Mouse (Mus musculus): Measurements from ENCODE around the gene Fer. TPM values are rescaled to one million over a fixed set of nuclear protein-coding genes. Genes with fewer than 3 reads are reported as not detected.

Gene Fer
- polyA plus RNA-seq, 1 experiment from 2014 or later = 38.3 TPM

DNA sequence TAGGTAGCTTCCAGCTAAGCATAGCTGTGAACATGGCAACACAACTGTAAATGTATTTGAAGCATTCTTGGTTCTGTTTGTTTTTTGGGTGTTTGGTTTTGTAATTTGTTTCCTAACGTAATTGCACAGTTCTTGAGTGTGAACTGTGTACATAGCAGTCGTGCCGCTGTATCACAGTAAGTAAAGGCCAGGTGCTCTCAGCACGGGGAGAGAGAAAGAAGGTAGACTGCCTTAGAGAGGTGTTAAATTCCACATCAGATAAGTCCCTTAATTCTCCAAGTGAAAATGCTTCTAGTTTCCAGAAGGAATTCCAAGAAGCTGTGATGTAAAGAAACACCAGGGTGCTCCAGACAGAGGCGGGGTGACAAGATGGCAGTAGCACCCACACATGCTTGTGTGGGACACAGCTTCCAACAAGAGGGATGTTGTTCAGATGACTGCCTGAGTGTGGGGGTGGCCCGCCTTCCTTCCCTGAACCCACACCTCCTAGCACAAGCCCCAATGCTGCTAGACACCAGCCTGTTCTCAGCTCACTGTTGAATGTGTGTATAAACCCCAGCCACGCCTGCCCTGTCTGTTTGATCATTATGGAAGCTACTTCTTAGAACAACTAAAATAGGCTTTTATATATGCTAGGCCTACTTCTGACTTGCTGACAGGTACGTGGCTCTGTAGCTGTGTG, 275.3 kb downstream of the Fer start:
- H3K36me3 ChIP-seq (replicated peaks) = no peaks in the 10 kb centered on the region
- H3K27me3 ChIP-seq (replicated peaks) = no peaks in the 10 kb centered on the region
- 90% methylated on average over 8 of the region's 8 CpGs for WGBS
- no peaks in the 10 kb centered on the region for H3K9me3 ChIP-seq
- no peak overlapping the region for H3K4me2 ChIP-seq
- no peak overlapping the region for H3K27ac ChIP-seq
- peaks cover 19% of the 10 kb centered on the region for H3K4me1 ChIP-seq
- no peak for ATAC-seq (replicated peaks)
- H3K9ac ChIP-seq = no peak overlapping the region
- no peak overlapping the region for H3K4me3 ChIP-seq

DNA sequence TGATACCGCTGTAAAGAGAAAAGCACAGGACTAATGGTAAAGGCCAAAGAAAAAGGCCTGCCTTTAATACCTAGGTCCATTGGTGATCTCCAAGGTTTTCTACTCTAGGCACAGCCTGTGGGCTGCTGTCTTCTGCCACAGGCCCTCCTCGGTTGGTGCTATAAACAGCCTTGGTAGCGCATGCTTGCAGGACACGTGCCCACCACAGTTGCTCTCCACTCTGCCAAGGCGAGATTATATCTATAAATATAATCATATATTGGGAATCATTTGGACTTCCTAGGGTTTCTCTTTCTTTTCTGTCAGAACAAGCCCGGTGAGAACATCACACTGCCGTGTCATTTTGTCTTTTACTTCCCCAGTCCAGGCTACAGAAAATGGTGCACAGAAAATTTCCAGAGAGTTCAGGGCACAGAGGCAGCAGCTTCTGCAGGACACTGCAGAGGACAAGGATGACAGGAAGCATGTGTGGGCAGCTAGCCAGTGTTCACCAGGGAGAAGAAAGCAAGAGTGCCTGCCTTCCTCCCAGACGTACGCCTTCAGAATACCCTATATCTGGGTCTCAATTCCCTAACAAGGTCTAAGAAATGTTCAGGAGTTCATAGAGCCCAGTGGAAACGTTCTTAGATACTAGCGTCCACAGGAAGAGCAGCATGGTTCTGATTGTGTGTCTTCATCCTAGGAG, 276.5 kb downstream of the Fer start:
- no peak for ATAC-seq (replicated peaks)
- Histone ChIP-seq H3K4me3 (no peak overlapping the region), H3K27me3 (replicated peaks) (no peaks in the 10 kb centered on the region), H3K4me1 (peaks cover 19% of the 10 kb centered on the region), H3K9ac (no peak overlapping the region), H3K9me3 (no peaks in the 10 kb centered on the region), H3K27ac (no peak overlapping the region), H3K4me2 (no peak overlapping the region), H3K36me3 (replicated peaks) (no peaks in the 10 kb centered on the region)
- 92% methylated on average over 11 of the region's 11 CpGs for WGBS

DNA sequence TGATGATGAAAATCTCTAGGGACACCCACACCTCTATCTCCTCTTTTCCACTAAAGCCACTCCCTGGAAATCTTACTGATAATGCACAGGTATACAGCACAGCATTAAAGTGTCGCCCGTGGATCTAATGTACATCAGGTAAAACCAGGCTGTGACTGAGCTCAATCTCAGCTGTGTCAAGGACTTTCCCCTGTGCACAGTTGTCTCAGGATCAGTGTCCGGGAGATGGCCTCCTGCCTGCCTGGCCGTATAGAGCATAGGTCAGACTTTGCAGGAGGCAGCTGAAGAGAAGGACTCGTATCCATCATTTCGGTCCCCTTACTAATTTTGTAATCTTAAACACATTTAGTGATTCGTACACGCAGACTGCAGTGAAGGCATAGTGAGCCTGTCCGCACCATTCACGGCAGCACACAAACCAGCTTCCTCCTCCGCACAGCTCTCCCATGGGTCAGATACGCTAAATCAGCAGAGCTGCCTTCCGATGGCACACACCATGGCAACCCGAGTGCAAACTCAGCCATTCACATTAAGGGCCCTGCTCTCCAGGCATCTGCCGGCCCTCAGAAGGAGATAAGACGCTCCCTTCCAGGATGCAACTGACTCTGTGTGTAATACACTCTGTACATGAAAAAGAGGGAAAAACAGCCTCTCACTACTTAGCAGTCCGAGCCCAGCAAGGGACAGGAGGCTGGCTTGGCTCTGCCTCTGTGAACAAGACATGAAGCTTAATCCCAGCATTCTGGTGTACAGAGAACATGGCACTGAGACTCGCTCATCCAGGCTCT, 277.4 kb downstream of the Fer start:
- WGBS = 47% methylated on average over 18 of the region's 18 CpGs
- Histone ChIP-seq H3K27me3 (replicated peaks) (no peaks in the 10 kb centered on the region), H3K36me3 (replicated peaks) (no peaks in the 10 kb centered on the region), H3K4me2 (peak overlapping the region; percentile 26), H3K4me1 (peaks cover 19% of the 10 kb centered on the region), H3K9me3 (no peaks in the 10 kb centered on the region), H3K9ac (peak overlapping the region; percentile 31; the same call in 1 of the 2 replicates), H3K4me3 (no peak overlapping the region), H3K27ac (peak overlapping the region; percentile 71)
- ATAC-seq (replicated peaks) = peak; percentile 69

DNA sequence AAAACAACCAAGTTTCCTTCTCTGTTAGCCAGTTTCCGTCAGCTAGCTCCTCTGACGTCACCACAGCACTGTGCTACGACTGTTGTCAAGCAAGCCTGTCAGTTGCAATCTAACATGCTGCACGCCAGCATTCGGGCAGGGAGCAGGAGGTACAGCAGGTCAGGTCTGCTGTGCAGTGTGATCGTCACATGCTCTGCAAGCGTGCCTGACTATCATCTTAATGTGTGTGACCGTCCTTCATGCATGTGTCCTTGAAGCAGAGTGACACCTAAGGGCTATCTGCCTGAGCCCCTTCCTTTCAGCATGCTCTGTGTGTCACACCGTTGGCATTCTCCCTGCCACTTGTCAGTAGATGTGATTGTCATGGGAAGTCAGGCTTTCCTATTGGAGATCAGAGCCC, 279.0 kb downstream of the Fer start:
- no peak overlapping the region for H3K4me3 ChIP-seq
- H3K27me3 ChIP-seq (replicated peaks) = no peaks in the 10 kb centered on the region
- peaks cover 19% of the 10 kb centered on the region for H3K4me1 ChIP-seq
- H3K27ac ChIP-seq = 0 out of 2 replicates have a peak overlapping the region, but pooled peaks have one; percentile 22
- 51% methylated on average over 9 of the region's 9 CpGs for WGBS
- H3K9ac ChIP-seq = no peak overlapping the region
- H3K36me3 ChIP-seq (replicated peaks) = no peaks in the 10 kb centered on the region
- H3K9me3 ChIP-seq = no peaks in the 10 kb centered on the region
- no peak overlapping the region for H3K4me2 ChIP-seq
- ATAC-seq (replicated peaks) = peak; percentile 66

DNA sequence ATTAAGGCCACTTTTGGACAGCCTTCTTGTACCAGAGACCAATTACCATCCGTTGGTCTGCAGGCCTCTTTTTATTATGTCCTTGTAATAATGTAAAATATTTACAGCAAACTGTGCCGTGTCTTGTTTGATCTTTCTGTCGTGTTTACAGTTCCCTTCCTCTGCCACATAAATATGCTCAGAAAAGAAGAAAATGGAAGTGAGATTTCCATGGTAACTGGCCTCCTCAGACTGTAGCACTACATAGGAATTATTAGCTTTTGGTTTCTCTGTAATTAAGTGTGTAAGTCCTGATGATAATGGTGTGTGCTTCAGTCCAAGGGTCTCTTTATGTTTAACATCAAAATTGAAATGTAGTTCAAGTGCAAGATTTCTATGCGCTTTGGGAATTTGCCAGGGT, 283.5 kb downstream of the Fer start:
- H3K9ac ChIP-seq = no peak overlapping the region
- no peaks in the 10 kb centered on the region for H3K27me3 ChIP-seq (replicated peaks)
- no peak overlapping the region for H3K4me3 ChIP-seq
- H3K27ac ChIP-seq = peak overlapping the region; percentile 50; the same call in 1 of the 2 replicates
- 63% methylated on average over 4 of the region's 4 CpGs for WGBS
- H3K4me2 ChIP-seq = no peak overlapping the region
- no peak for ATAC-seq (replicated peaks)
- 0 out of 2 replicates have a peak, but pooled peaks cover 5% of the 10 kb centered on the region for H3K36me3 ChIP-seq (replicated peaks)
- peaks cover 6% of the 10 kb centered on the region; the same call in 1 of the 2 replicates for H3K4me1 ChIP-seq
- no peaks in the 10 kb centered on the region for H3K9me3 ChIP-seq

DNA sequence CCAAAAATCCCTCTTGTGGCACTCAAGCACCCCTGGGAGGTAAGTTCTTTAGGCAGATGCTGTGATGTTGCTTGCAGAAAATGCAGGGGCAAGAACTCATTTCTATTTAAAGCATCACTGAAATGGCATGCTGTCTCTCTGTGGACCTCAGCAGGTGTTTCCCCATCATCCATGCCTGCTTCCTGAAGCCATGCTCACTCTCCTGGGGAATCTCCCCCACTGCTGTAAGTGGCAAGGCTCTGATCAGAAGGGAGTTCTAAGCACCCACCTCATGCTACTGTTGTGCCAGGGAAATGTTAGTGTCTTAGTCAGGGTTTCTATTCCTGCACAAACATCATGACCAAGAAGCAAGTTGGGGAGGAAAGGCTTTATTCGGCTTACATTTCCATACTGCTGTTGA, 287.9 kb downstream of the Fer start:
- no peak overlapping the region for H3K4me2 ChIP-seq
- no peaks in the 10 kb centered on the region for H3K4me1 ChIP-seq
- 100% methylated on average over 1 of the region's 1 CpGs for WGBS
- no peaks in the 10 kb centered on the region for H3K27me3 ChIP-seq (replicated peaks)
- no peak overlapping the region for H3K4me3 ChIP-seq
- ATAC-seq (replicated peaks) = no peak
- H3K36me3 ChIP-seq (replicated peaks) = 0 out of 2 replicates have a peak, but pooled peaks cover 5% of the 10 kb centered on the region
- no peaks in the 10 kb centered on the region for H3K9me3 ChIP-seq
- no peak overlapping the region for H3K9ac ChIP-seq
- H3K27ac ChIP-seq = no peak overlapping the region

DNA sequence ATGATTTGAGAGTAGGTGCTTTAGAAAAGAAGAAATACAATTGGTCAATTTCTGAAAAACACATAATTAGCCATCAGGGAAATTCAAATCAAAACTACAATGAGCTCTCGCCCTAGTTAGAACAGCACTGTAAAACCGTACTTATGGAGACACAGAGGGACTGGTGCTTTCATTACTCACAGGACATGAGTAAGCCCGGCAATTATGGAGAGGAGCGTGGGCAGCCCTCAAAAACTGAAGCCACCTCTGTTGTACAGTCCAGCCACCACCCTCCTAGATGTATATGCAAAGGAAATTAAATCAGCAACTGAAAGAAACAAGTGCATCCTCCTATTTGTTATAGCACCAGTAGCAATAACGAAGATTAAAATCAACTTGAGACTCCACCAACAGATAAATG, 304.9 kb downstream of the Fer start:
- Histone ChIP-seq H3K9me3 (no peaks in the 10 kb centered on the region), H3K27me3 (replicated peaks) (no peaks in the 10 kb centered on the region), H3K4me3 (no peak overlapping the region), H3K27ac (no peak overlapping the region), H3K36me3 (replicated peaks) (no peaks in the 10 kb centered on the region), H3K4me2 (no peak overlapping the region), H3K4me1 (peaks cover 7% of the 10 kb centered on the region; the same call in 1 of the 2 replicates), H3K9ac (no peak overlapping the region)
- 94% methylated on average over 5 of the region's 5 CpGs for WGBS
- no peak for ATAC-seq (replicated peaks)

DNA sequence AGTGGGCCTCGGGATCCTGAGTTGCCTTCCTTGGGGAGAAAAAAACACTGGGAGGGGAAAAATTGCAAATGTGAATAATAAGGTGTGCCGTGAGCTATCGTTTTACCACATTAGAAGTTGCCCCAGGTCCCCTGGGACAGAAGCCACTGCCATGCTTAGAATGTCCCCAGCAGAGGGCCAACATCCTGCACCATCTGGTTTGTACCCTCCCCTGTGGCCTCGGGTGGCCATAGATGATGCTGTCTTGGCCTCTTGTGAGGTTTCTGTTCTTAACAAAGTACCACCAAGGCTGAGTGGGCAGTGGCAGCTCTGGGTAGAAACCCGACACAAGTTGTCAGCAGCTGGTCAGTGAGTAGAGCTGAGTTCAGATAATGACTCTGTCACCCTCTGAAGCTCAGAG, 307.2 kb downstream of the Fer start:
- no peaks in the 10 kb centered on the region for H3K9me3 ChIP-seq
- WGBS = 43% methylated on average over 5 of the region's 5 CpGs
- no peak overlapping the region for H3K4me2 ChIP-seq
- H3K4me1 ChIP-seq = peaks cover 7% of the 10 kb centered on the region; the same call in 1 of the 2 replicates
- ATAC-seq (replicated peaks) = no peak
- no peak overlapping the region for H3K4me3 ChIP-seq
- H3K27me3 ChIP-seq (replicated peaks) = no peaks in the 10 kb centered on the region
- H3K27ac ChIP-seq = no peak overlapping the region
- H3K36me3 ChIP-seq (replicated peaks) = no peaks in the 10 kb centered on the region
- H3K9ac ChIP-seq = no peak overlapping the region

DNA sequence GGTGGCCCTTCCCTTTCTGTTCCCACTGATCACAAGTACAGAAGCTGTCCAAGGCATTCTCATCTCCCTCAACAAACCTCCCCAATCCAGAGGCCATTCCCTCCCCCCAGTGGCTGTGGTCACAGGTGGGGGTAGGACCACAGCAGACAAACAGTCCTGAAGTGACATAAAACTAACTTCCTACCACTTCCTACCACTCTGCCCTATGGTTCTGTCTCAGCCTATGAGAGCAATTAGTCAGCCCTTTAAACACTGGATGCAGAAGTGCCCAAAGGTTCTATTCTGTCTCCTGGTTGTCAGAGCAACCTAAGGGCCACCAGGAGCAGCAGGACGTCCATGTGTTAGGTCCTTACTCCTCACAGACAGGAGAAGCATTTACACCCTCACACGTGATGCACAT, 309.6 kb downstream of the Fer start:
- WGBS = 80% methylated on average over 2 of the region's 2 CpGs

DNA sequence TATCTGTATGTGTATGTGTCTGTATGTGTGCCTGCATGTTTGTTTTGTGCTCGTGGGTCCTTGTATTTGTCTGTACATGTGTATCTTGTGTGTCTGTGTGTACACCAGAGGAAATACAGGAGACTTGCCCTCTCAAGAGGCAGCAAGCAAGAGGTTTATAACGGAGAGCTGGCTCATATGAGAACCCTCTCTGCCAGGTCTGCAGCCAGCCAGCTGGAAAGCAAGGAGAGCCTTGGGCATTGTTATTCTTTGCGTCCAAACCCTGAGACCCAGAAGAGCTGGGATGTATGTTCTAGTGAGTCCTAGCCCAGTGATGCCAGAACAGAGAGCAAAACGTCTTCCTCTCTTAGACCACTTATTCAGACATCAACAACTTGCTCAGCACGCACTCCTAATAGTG, 317.7 kb downstream of the Fer start:
- Histone ChIP-seq H3K4me3 (no peak overlapping the region), H3K4me1 (0 out of 2 replicates have a peak, but pooled peaks cover 2% of the 10 kb centered on the region), H3K27ac (no peak overlapping the region), H3K27me3 (replicated peaks) (no peaks in the 10 kb centered on the region), H3K9me3 (no peaks in the 10 kb centered on the region), H3K36me3 (replicated peaks) (no peaks in the 10 kb centered on the region), H3K4me2 (no peak overlapping the region), H3K9ac (no peak overlapping the region)
- ATAC-seq (replicated peaks) = no peak
- 81% methylated on average over 5 of the region's 5 CpGs for WGBS

More for the DNA sequence above, 309.6 kb downstream of the Fer start:
- H3K9me3 ChIP-seq = no peaks in the 10 kb centered on the region
- H3K4me1 ChIP-seq = peaks cover 7% of the 10 kb centered on the region; the same call in 1 of the 2 replicates
- no peak overlapping the region for H3K9ac ChIP-seq
- H3K36me3 ChIP-seq (replicated peaks) = no peaks in the 10 kb centered on the region
- H3K27ac ChIP-seq = no peak overlapping the region
- no peak overlapping the region for H3K4me3 ChIP-seq
- ATAC-seq (replicated peaks) = no peak
- no peaks in the 10 kb centered on the region for H3K27me3 ChIP-seq (replicated peaks)
- no peak overlapping the region for H3K4me2 ChIP-seq

DNA sequence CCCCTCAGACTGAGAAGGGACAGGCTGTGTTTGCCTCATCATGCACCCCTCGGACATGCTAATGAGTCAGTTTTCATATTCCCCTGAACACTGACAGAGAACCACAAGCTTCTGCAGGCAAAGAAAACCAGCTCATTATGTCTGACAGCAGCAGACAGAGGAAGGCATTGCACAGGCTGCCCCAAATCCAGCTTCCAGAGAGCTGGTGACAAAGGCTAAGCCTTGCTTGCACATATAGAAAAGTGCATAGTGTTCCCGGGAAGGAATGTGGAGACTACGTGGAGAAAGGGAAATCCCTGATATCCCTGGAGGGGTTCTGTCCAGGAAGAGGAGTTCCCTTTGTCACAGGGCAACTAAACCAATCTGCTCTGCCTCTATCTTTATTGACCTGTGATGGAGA, 318.4 kb downstream of the Fer start:
- H3K27ac ChIP-seq = peak overlapping the region; percentile 21; the same call in 1 of the 2 replicates
- H3K9ac ChIP-seq = no peak overlapping the region
- no peak overlapping the region for H3K4me2 ChIP-seq
- 42% methylated on average over 3 of the region's 3 CpGs for WGBS
- no peaks in the 10 kb centered on the region for H3K27me3 ChIP-seq (replicated peaks)
- no peaks in the 10 kb centered on the region for H3K9me3 ChIP-seq
- no peaks in the 10 kb centered on the region for H3K36me3 ChIP-seq (replicated peaks)
- no peak for ATAC-seq (replicated peaks)
- H3K4me3 ChIP-seq = no peak overlapping the region
- 0 out of 2 replicates have a peak, but pooled peaks cover 2% of the 10 kb centered on the region for H3K4me1 ChIP-seq

DNA sequence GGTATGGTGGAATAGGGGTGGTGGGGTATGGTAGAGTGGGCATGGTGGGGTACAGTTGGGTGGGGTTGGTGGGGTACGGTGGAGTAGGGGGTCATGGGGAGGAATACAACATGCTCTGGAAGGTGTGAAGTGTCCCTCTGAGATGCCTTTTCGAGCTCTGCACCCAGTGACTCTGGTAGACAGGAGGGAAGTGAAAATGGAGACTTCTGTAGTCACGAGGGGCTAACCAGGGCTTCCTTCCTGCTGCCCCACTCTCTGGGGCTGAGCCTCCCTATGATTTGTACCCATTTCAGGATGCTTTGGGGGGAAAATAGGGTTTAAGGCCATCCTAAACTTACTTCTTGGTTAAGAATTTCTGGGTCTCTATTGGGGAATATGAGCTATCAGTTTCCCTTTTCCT, 319.7 kb downstream of the Fer start:
- WGBS = 94% methylated on average over 3 of the region's 3 CpGs
- no peaks in the 10 kb centered on the region for H3K36me3 ChIP-seq (replicated peaks)
- H3K27ac ChIP-seq = no peak overlapping the region
- no peak overlapping the region for H3K4me2 ChIP-seq
- ATAC-seq (replicated peaks) = no peak
- no peak overlapping the region for H3K9ac ChIP-seq
- no peak overlapping the region for H3K4me3 ChIP-seq
- H3K9me3 ChIP-seq = no peaks in the 10 kb centered on the region
- no peaks in the 10 kb centered on the region for H3K27me3 ChIP-seq (replicated peaks)
- H3K4me1 ChIP-seq = 0 out of 2 replicates have a peak, but pooled peaks cover 2% of the 10 kb centered on the region
